26 mouse cellular contexts compared by ENCODE assay signal in the genomic region with DNA sequence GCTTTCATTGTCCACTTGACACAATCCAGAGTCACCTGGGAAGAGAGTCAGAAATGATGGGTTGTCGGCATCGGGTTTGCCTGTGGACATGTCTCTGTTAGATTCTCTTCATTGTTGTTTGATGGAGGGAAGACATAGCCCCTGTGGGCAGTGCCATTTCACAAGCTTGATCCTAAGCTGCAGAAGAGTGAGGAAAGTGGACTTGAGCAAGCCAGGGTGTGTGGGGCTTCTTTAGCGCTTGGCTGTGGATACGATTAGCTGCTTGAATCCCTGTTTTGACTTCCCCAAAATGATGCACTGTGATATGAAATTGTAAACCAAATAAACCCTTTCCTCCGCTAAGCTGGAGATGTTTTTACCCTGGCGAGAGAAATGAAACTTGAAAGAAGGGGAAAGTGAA. TPM values are rescaled to one million over a fixed set of nuclear protein-coding genes. Genes with fewer than 3 reads are reported as not detected.
DNase-seq lines count a peak whose midpoint lies in the region; ATAC-seq lines count a peak whose summit lies in the region.
"Had no signal": no experiment of that assay in that cellular context is flagged by ENCODE, and none has a peak within 500 bp of the region (broad histone marks: within the 10 kb centered on the region; RNA-seq: fewer than 3 reads in every experiment).

No protein-coding gene starts in this region.

- no peaks in the 10 kb centered on the region for H3K9me3 ChIP-seq in liver, embryonic 15.5 days (replicated peaks)
- H3K9me3 ChIP-seq: embryonic facial prominence, embryonic 15.5 days; heart, embryonic 12.5 days; hindbrain, embryonic 13.5 days; limb, embryonic 10.5 days; midbrain, embryonic 13.5 days; neural tube, embryonic 15.5 days had no signal

- DNase-seq in lung, postnatal 36 days, result peak; percentile 37
- no peak for DNase-seq in lung, postnatal 14 days
- DNase-seq in urinary bladder, postnatal 4 days (ENCODE audit: low spot score in 2 of 2), result no peak
- DNase-seq in heart, postnatal 25 days (ENCODE audit: low spot score), result no peak
- DNase-seq: cerebellum, adult 11 months; cerebellum, postnatal 25 days; forebrain, postnatal 0 days; heart, postnatal 14 days; kidney, adult 9 months; kidney, postnatal 25 days; lung, adult 2 months; right cerebral cortex, postnatal 25 days; thymus, postnatal 25 days had no signal

- no peak overlapping the region for H3K9ac ChIP-seq in liver, embryonic 15.5 days
- H3K9ac ChIP-seq: embryonic facial prominence, embryonic 15.5 days; forebrain, postnatal 0 days; heart, embryonic 12.5 days; hindbrain, embryonic 13.5 days; midbrain, embryonic 13.5 days; neural tube, embryonic 15.5 days had no signal

- peak overlapping the region; percentile 91 for H3K4me2 ChIP-seq in liver, embryonic 15.5 days
- H3K4me2 ChIP-seq: embryonic facial prominence, embryonic 15.5 days; heart, embryonic 12.5 days; hindbrain, embryonic 13.5 days; midbrain, embryonic 13.5 days; neural tube, embryonic 15.5 days had no signal

- intact Hi-C loops in heart, postnatal 25 days (cut with DNase I), result no loop called here

- H3K4me1 ChIP-seq in brown adipose tissue, adult 24 weeks (ENCODE audit: control insufficient read depth, insufficient read depth, insufficient read length, low read length), result no peaks in the 10 kb centered on the region
- peaks cover 58% of the 10 kb centered on the region for H3K4me1 ChIP-seq in liver, embryonic 15.5 days (replicated peaks)

- no peak for ATAC-seq in liver, embryonic 15.5 days (ENCODE audit: insufficient read depth)
- peak; percentile 19; the same call in 1 of the 2 replicates for ATAC-seq in monocyte, adult 5-6 weeks (replicated peaks; ENCODE audit: insufficient number of reproducible peaks, low FRiP score, low TSS enrichment, poor library complexity, severe bottlenecking)
- ATAC-seq: forebrain, postnatal 0 days; inflammation-experienced regulatory T-cells, adult 6 months; midbrain, embryonic 13.5 days had no signal

- H3K36me3 ChIP-seq in liver, embryonic 15.5 days (replicated peaks), result no peaks in the 10 kb centered on the region
- H3K36me3 ChIP-seq: embryonic facial prominence, embryonic 15.5 days; heart, embryonic 12.5 days; hindbrain, embryonic 13.5 days; limb, embryonic 10.5 days; midbrain, embryonic 13.5 days; neural tube, embryonic 15.5 days had no signal

- no peak overlapping the region; the same call in 1 of the 2 replicates for H3K27ac ChIP-seq in brown adipose tissue, adult 24 weeks (replicated peaks; ENCODE audit: low read depth, low read length)
- no peak overlapping the region; the same call in 1 of the 2 replicates for H3K27ac ChIP-seq in liver, embryonic 15.5 days (replicated peaks)
- H3K27ac ChIP-seq: embryonic facial prominence, embryonic 15.5 days; hindbrain, embryonic 13.5 days; left cerebral cortex, adult 2 months; limb, embryonic 10.5 days; midbrain, embryonic 13.5 days; neural tube, embryonic 15.5 days; stomach, postnatal 0 days had no signal

- 50% methylated on average over 6 of the region's 6 CpGs for WGBS in liver, embryonic 15.5 days (ENCODE audit: insufficient replicate concordance)

- H3K27me3 ChIP-seq in liver, embryonic 15.5 days, result peaks cover 24% of the 10 kb centered on the region

- H3K4me3 ChIP-seq in brown adipose tissue, adult 24 weeks (ENCODE audit: insufficient read depth, low read depth, low read length), result peak overlapping the region; percentile 21; the same call in 1 of the 2 replicates
- 0 out of 2 replicates have a peak overlapping the region, but pooled peaks have one; percentile 74 for H3K4me3 ChIP-seq in liver, embryonic 15.5 days (replicated peaks)
- H3K4me3 ChIP-seq: embryonic facial prominence, embryonic 15.5 days; heart, embryonic 12.5 days; hindbrain, embryonic 13.5 days; left cerebral cortex, adult 2 months; limb, embryonic 10.5 days; midbrain, embryonic 13.5 days; myocyte; neural tube, embryonic 15.5 days had no signal

RNA-seq across cellular contexts. Expression of gene Dock8, which starts 2.7 kb away (rescaled TPM):
- polyA plus RNA-seq in brown adipose tissue, adult 24 weeks (2012; ENCODE audit: insufficient read depth, insufficient read length, missing spikeins), result 29.0 and 42.3 TPM in 2 replicates
- 8.5 and 8.8 TPM in 2 replicates for polyA plus RNA-seq in liver, embryonic 15.5 days (2015; fragmentation: Nextera tagmentation; extraction: Ambion mirVana)
- 92.8 to 147 TPM (median 110 TPM) in 3 replicates for total RNA-seq in monocyte, adult 5-6 weeks (2017)
- 10 to 100 TPM; 15.8 to 21.7 TPM for total RNA-seq in heart, postnatal 25 days (2021)

RNA-seq across cellular contexts. Expression of gene Cbwd1, which starts 40.6 kb away (rescaled TPM):
- 20.7 and 23.3 TPM in 2 replicates for polyA plus RNA-seq in brown adipose tissue, adult 24 weeks (2012; ENCODE audit: insufficient read depth, insufficient read length, missing spikeins)
- 7.7 and 8.1 TPM in 2 replicates for polyA plus RNA-seq in liver, embryonic 15.5 days (2015; fragmentation: Nextera tagmentation; extraction: Ambion mirVana)
- 10.2 to 30.6 TPM (median 17.2 TPM) in 3 replicates for total RNA-seq in monocyte, adult 5-6 weeks (2017)
- total RNA-seq in heart, postnatal 25 days (2021), result 10 to 100 TPM in 1 of 2 experiments, 1 to 10 TPM in 1; 7.8 to 10.2 TPM
